Comparison of ENCODE assay signal across 25 mouse cellular contexts in the genomic region with DNA sequence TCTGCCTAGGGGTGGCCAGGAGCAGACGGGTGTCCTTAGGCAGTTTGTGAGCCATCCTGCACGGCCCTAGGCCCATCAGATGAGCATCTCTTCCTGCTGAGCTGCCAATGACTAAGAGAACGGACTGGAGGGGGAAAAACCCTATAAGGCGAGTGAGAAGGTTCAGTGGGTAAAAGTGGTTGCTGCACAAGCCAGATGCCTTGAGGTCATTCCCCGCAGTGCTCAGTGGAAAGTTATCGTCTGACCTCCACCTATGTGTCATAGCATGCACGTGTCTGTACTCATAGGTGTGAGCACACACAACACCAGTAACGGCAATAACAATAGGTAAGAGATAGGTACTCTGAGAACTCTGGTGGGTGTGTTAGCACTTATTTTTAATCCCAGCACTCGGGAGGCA. TPM values are rescaled to one million over a fixed set of nuclear protein-coding genes. Genes with fewer than 3 reads are reported as not detected.
A peak's percentile ranks its signal among the peaks of the same experiment; 100 is the strongest.
DNase-seq lines count a peak whose midpoint lies in the region; ATAC-seq and TF ChIP-seq lines count a peak whose summit lies in the region.
"Had no signal": no experiment of that assay in that cellular context is flagged by ENCODE, and none has a peak within 500 bp of the region (broad histone marks: within the 10 kb centered on the region; RNA-seq: fewer than 3 reads in every experiment).

No protein-coding gene starts in this region.

- peaks cover 27% of the 10 kb centered on the region for H3K4me1 ChIP-seq in heart, embryonic 13.5 days
- peaks cover 7 to 9% of the 10 kb centered on the region in 2 experiments for H3K4me1 ChIP-seq in CH12.LX (ENCODE audit: control insufficient read depth in 1 of 2, insufficient read depth in 2 of 2)
- peaks cover 40% of the 10 kb centered on the region for H3K4me1 ChIP-seq in limb, embryonic 12.5 days (replicated peaks)
- H3K4me1 ChIP-seq: forebrain, embryonic 13.5 days; hindbrain, embryonic 13.5 days; liver, embryonic 12.5 days; midbrain, embryonic 13.5 days had no signal

- 0 out of 2 replicates have a peak overlapping the region, but pooled peaks have one; percentile 24 for H3K27ac ChIP-seq in heart, embryonic 13.5 days (replicated peaks)
- no peak overlapping the region for H3K27ac ChIP-seq in CH12.LX (ENCODE audit: insufficient read depth, low read depth)
- peak overlapping the region; percentile 81 for H3K27ac ChIP-seq in limb, embryonic 12.5 days
- H3K27ac ChIP-seq: hindbrain, embryonic 13.5 days; liver, embryonic 12.5 days; midbrain, embryonic 13.5 days; stomach, embryonic 15.5 days had no signal

- no peak for TF ChIP-seq POLR2A in CH12.LX (IDR thresholded peaks at IDR 0.05; ENCODE audit: low read depth, low read length)

- ATAC-seq in heart, embryonic 13.5 days (ENCODE audit: extremely low read depth, insufficient number of reproducible peaks, low FRiP score, low TSS enrichment) = no peak
- no peak for ATAC-seq in limb, embryonic 12.5 days (ENCODE audit: insufficient number of reproducible peaks, insufficient read depth, low FRiP score, low TSS enrichment, low read depth)
- ATAC-seq: forebrain, embryonic 13.5 days; liver, embryonic 12.5 days; liver, postnatal 0 days; midbrain, embryonic 13.5 days had no signal

- TF ChIP-seq EP300 in CH12.LX (IDR thresholded peaks at IDR 0.05; ENCODE audit: low read length) = peak; percentile 57; the same call in 1 of the 2 replicates

- DNase-seq in heart, postnatal 4 days = no peak
- peak; percentile 63 for DNase-seq in 3T3-L1 (ENCODE audit: low read depth, low spot score)
- DNase-seq in CH12.LX (ENCODE audit: extremely low read depth) = peak; percentile 71
- DNase-seq in frontal cortex, postnatal 14 days (ENCODE audit: low spot score in 2 of 2) = no peak
- DNase-seq in thymus, postnatal 4 days = no peak
- DNase-seq in adrenal gland, postnatal 4 days (ENCODE audit: low spot score in 2 of 2) = no peak
- DNase-seq: cerebellum, adult 2 months; liver, postnatal 0 days; right cerebral cortex, postnatal 25 days; thymus, adult 18-20 months; thymus, postnatal 25 days had no signal

- H3K9me3 ChIP-seq in heart, embryonic 13.5 days = no peaks in the 10 kb centered on the region
- H3K9me3 ChIP-seq in CH12.LX (replicated peaks; ENCODE audit: low read length) = peaks cover 8% of the 10 kb centered on the region
- H3K9me3 ChIP-seq in limb, embryonic 12.5 days = peaks cover 5% of the 10 kb centered on the region; the same call in 1 of the 2 replicates
- H3K9me3 ChIP-seq: forebrain, embryonic 13.5 days; hindbrain, embryonic 13.5 days; kidney, embryonic 15.5 days; liver, embryonic 12.5 days; midbrain, embryonic 13.5 days; stomach, embryonic 15.5 days had no signal

- no peak overlapping the region for H3K9ac ChIP-seq in heart, embryonic 13.5 days
- no peak overlapping the region for H3K9ac ChIP-seq in CH12.LX (ENCODE audit: insufficient read depth, low read depth)
- H3K9ac ChIP-seq in limb, embryonic 12.5 days (replicated peaks) = no peak overlapping the region
- H3K9ac ChIP-seq: forebrain, embryonic 13.5 days; hindbrain, embryonic 13.5 days; kidney, embryonic 15.5 days; liver, embryonic 12.5 days; liver, postnatal 0 days; midbrain, embryonic 13.5 days; stomach, embryonic 15.5 days had no signal

- H3K36me3 ChIP-seq in heart, embryonic 13.5 days = no peaks in the 10 kb centered on the region
- H3K36me3 ChIP-seq in CH12.LX (replicated peaks in 1 of 2; ENCODE audit: control insufficient read depth in 1 of 2, insufficient read depth in 1 of 2, low read length in 1 of 2) = no peaks in the 10 kb centered on the region
- H3K36me3 ChIP-seq in limb, embryonic 12.5 days = no peaks in the 10 kb centered on the region
- H3K36me3 ChIP-seq: hindbrain, embryonic 13.5 days; kidney, embryonic 15.5 days; liver, embryonic 12.5 days; midbrain, embryonic 13.5 days; stomach, embryonic 15.5 days had no signal

- no peak for TF ChIP-seq CTCF in CH12.LX (conservative IDR thresholded peaks at IDR 0.05 in 1 of 2, IDR thresholded peaks at IDR 0.05 in 1 of 2; ENCODE audit: low read depth in 2 of 2, low read length in 2 of 2)

- H3K4me3 ChIP-seq in heart, embryonic 13.5 days = no peak overlapping the region
- H3K4me3 ChIP-seq in CH12.LX (replicated peaks in 1 of 3; ENCODE audit: low read depth in 2 of 3, low read length in 2 of 3, poor library complexity in 1 of 3) = no peak overlapping the region
- no peak overlapping the region for H3K4me3 ChIP-seq in limb, embryonic 12.5 days (replicated peaks)
- H3K4me3 ChIP-seq: forebrain, embryonic 13.5 days; hindbrain, embryonic 13.5 days; kidney, embryonic 15.5 days; liver, embryonic 12.5 days; midbrain, embryonic 13.5 days; stomach, embryonic 15.5 days had no signal

- H3K79me2 ChIP-seq in CH12.LX (replicated peaks; ENCODE audit: control insufficient read depth, extremely low read depth, insufficient read depth, poor library complexity, severe bottlenecking) = no peaks in the 10 kb centered on the region

- in situ Hi-C loops in CH12.LX (cut with MboI; ENCODE audit: low pct_ligation_motif_present, low pct_unique_long_range_greater_than_20kb, low sequenced_read_pairs) = no loop called here

- H3K4me2 ChIP-seq in heart, embryonic 13.5 days = no peak overlapping the region
- no peak overlapping the region for H3K4me2 ChIP-seq in CH12.LX (ENCODE audit: insufficient read depth, low read depth, poor library complexity, severe bottlenecking)
- no peak overlapping the region for H3K4me2 ChIP-seq in limb, embryonic 12.5 days
- H3K4me2 ChIP-seq: forebrain, embryonic 13.5 days; hindbrain, embryonic 13.5 days; kidney, embryonic 15.5 days; liver, embryonic 12.5 days; midbrain, embryonic 13.5 days; stomach, embryonic 15.5 days had no signal

- WGBS in heart, embryonic 13.5 days = 80% methylated on average over 9 of the region's 9 CpGs
- whole genome bisulfite sequencing in limb, embryonic 12.5 days = 87% methylated on average over 9 of the region's 9 CpGs

- H3K27me3 ChIP-seq in heart, embryonic 13.5 days (replicated peaks) = no peaks in the 10 kb centered on the region
- no peaks in the 10 kb centered on the region for H3K27me3 ChIP-seq in CH12.LX (replicated peaks)
- no peaks in the 10 kb centered on the region for H3K27me3 ChIP-seq in limb, embryonic 12.5 days
- H3K27me3 ChIP-seq: forebrain, embryonic 13.5 days; hindbrain, embryonic 13.5 days; kidney, embryonic 15.5 days; midbrain, embryonic 13.5 days; stomach, embryonic 15.5 days had no signal

- dilution Hi-C loops in CH12.LX (cut with MboI; ENCODE audit: extremely low pct_ligation_motif_present, extremely low pct_unique_long_range_greater_than_20kb, low sequenced_read_pairs) = no loop called here

- no peak for TF ChIP-seq RAD21 in CH12.LX (IDR thresholded peaks at IDR 0.05; ENCODE audit: low read depth, low read length)

TF ChIP-seq in CH12.LX, 34 proteins besides CTCF, POLR2A, EP300 and RAD21:
- no peak for TF ChIP-seq ZC3H11A (IDR thresholded peaks at IDR 0.05; ENCODE audit: low read depth, low read length)
- TF ChIP-seq TCF12 (IDR thresholded peaks at IDR 0.05; ENCODE audit: low read depth, low read length) = 0 out of 2 replicates have a peak, but pooled peaks have one; percentile 19
- TF ChIP-seq JUN (IDR thresholded peaks at IDR 0.05; ENCODE audit: insufficient read depth, low read depth, low read length) = peak; percentile 23; the same call in 1 of the 2 replicates
- no peak for TF ChIP-seq GABPA (IDR thresholded peaks at IDR 0.05; ENCODE audit: insufficient replicate concordance, low read depth, low read length)
- TF ChIP-seq MXI1 (IDR thresholded peaks at IDR 0.05; ENCODE audit: low read depth, low read length) = peak; percentile 25; the same call in 1 of the 2 replicates
- no peak for TF ChIP-seq NELFE (IDR thresholded peaks at IDR 0.05; ENCODE audit: low read depth, low read length)
- TF ChIP-seq USF2 (conservative IDR thresholded peaks at IDR 0.05; ENCODE audit: low read depth, low read length) = no peak
- TF ChIP-seq MAZ (IDR thresholded peaks at IDR 0.05; ENCODE audit: low read depth, low read length) = no peak
- no peak for TF ChIP-seq KAT2A (IDR thresholded peaks at IDR 0.05; ENCODE audit: insufficient replicate concordance, low read length)
- TF ChIP-seq MAX (IDR thresholded peaks at IDR 0.05; ENCODE audit: low read length) = peak; percentile 66
- TF ChIP-seq MYC (IDR thresholded peaks at IDR 0.05; ENCODE audit: low read depth, low read length) = no peak; the same call in 1 of the 2 replicates
- TF ChIP-seq BHLHE40 (IDR thresholded peaks at IDR 0.05; ENCODE audit: low read depth, low read length) = peak; percentile 98
- TF ChIP-seq ETS1 (conservative IDR thresholded peaks at IDR 0.05; ENCODE audit: low read depth, low read length) = peak; percentile 88

RNA-seq across cellular contexts. Expression of a gene that starts 9.8 kb away (rescaled TPM):
- polyA plus RNA-seq in heart, embryonic 13.5 days (2015; fragmentation: Nextera tagmentation; extraction: Ambion mirVana) = 0.15 and 0.21 TPM in 2 replicates
- total RNA-seq in heart, postnatal 4 days (2021) = under 1 TPM in 1 of 2 experiments, not detected in 1; 0.14 TPM
- total RNA-seq in CH12.LX (2012; rRNA removed) (0.04 and 0.13 TPM in 2 replicates), CH12.LX (2014; rRNA removed) (not detected in 2 replicates)
- 0.11 TPM in 1 of 2 replicates, not detected in the other for polyA plus RNA-seq in CH12.LX (2012; ENCODE audit: insufficient read length, low read depth)
- 0.65 and 0.73 TPM in 2 replicates for polyA plus RNA-seq in limb, embryonic 12.5 days (2016; fragmentation: Nextera tagmentation; extraction: Ambion mirVana)
- under 1 TPM; 0.31 to 0.51 TPM for total RNA-seq in adrenal gland, postnatal 4 days (2021)
- total RNA-seq: gastrocnemius, adult 8-10 months; layer of hippocampus, postnatal 25 days; left cerebral cortex, postnatal 4 days; megakaryocyte-erythroid progenitor cell, adult 5-6 weeks had no signal
- polyA plus RNA-seq: forebrain, embryonic 13.5 days; neural tube, embryonic 14.5 days had no signal

RNA-seq across cellular contexts. Expression of a gene that starts 56.0 kb away (rescaled TPM):
- 0.14 and 0.23 TPM in 2 replicates for polyA plus RNA-seq in heart, embryonic 13.5 days (2015; fragmentation: Nextera tagmentation; extraction: Ambion mirVana)
- under 1 TPM; 0.56 to 0.67 TPM for total RNA-seq in heart, postnatal 4 days (2021)
- total RNA-seq in CH12.LX (2012; rRNA removed) (170 and 241 TPM in 2 replicates), CH12.LX (2014; rRNA removed) (178 and 203 TPM in 2 replicates)
- 306 and 316 TPM in 2 replicates for polyA plus RNA-seq in CH12.LX (2012; ENCODE audit: insufficient read length, low read depth)
- polyA plus RNA-seq in limb, embryonic 12.5 days (2016; fragmentation: Nextera tagmentation; extraction: Ambion mirVana) = 0.40 and 0.49 TPM in 2 replicates
- under 1 TPM; 0.34 to 0.51 TPM for total RNA-seq in adrenal gland, postnatal 4 days (2021)
- total RNA-seq: gastrocnemius, adult 8-10 months; layer of hippocampus, adult 18-20 months; layer of hippocampus, postnatal 25 days; left cerebral cortex, postnatal 4 days; megakaryocyte-erythroid progenitor cell, adult 5-6 weeks had no signal
- polyA plus RNA-seq: forebrain, embryonic 13.5 days; hindbrain, embryonic 13.5 days; midbrain, embryonic 13.5 days; neural tube, embryonic 14.5 days had no signal

RNA-seq across cellular contexts. Expression of a gene that starts 57.9 kb away (rescaled TPM):
- 371 and 397 TPM in 2 replicates for polyA plus RNA-seq in heart, embryonic 13.5 days (2015; fragmentation: Nextera tagmentation; extraction: Ambion mirVana)
- 100 to 1,000 TPM; 204 to 217 TPM for total RNA-seq in heart, postnatal 4 days (2021)
- total RNA-seq in CH12.LX (2012; rRNA removed) (0.04 and 0.21 TPM in 2 replicates), CH12.LX (2014; rRNA removed) (not detected in 2 replicates)
- 0.16 and 0.20 TPM in 2 replicates for polyA plus RNA-seq in CH12.LX (2012; ENCODE audit: insufficient read length, low read depth)
- polyA plus RNA-seq in limb, embryonic 12.5 days (2016; fragmentation: Nextera tagmentation; extraction: Ambion mirVana) = 1,037 and 1,115 TPM in 2 replicates
- total RNA-seq in adrenal gland, postnatal 4 days (2021) = 100 to 1,000 TPM; 223 to 254 TPM

Comparison
In these comparisons a context has a peak if more than half of its experiments do, and no peak if none do; other contexts are left out.
1. DNase-seq: peak in 3T3-L1 (single experiment) and CH12.LX (single experiment); none in heart, postnatal 4 days (single experiment), frontal cortex, postnatal 14 days (0 of 2), thymus, postnatal 4 days (single experiment) and adrenal gland, postnatal 4 days (0 of 2).
2. RNA of a gene that starts 56.0 kb away (total RNA-seq): 170 to 241 TPM in CH12.LX; 0.56 to 0.67 TPM in heart, postnatal 4 days and 0.34 to 0.51 TPM in adrenal gland, postnatal 4 days; every median in the first group is over 100 times any median in the second.
3. RNA of a gene that starts 57.9 kb away (total RNA-seq): 223 to 254 TPM in adrenal gland, postnatal 4 days and 204 to 217 TPM in heart, postnatal 4 days; 0.04 to 0.21 TPM in CH12.LX; every median in the first group is over 100 times any median in the second.